Mouse (Mus musculus) liver, postnatal 0 days (tissue): Measurements from ENCODE around the gene Pdss2.

Source experiments
- CTCF ChIP-seq: sonication (generic); IDR thresholded peaks from 2 replicates; pipeline ENCODE4 v1.5.1; 2016; ENCODE audit warnings: antibody characterized with exemption, low read depth
- EP300 ChIP-seq: IDR thresholded peaks from 2 replicates; pipeline ENCODE4 v1.6.1; 2016; ENCODE audit warnings: antibody characterized with exemption, low read depth, mild to moderate bottlenecking

GRCm38 (mm10) chr10:43174326-43175155, 46.7 kb upstream of the Pdss2 start, which contains the start of the genes Sobp and 9030612E09Rik:
- TF ChIP-seq CTCF (no peak), EP300 (no peak)
